Mouse (Mus musculus) neutrophil, adult 5-6 weeks (primary cell): ENCODE data around the gene Bag5. TPM values are rescaled to one million over a fixed set of nuclear protein-coding genes. Genes with fewer than 3 reads are reported as not detected.

Experiments
- ATAC-seq: fragments of 151-379, 151-347 bp; 2 replicates; pipeline ENCODE4 v1.8.0; 2017; ENCODE audit warnings: mild to moderate bottlenecking, moderate TSS enrichment; ENCODE audit not compliant: insufficient number of reproducible peaks, poor library complexity, low FRiP score, severe bottlenecking; ENCODE audit errors: extremely low read depth
- total RNA-seq: library from RNA; stranded (forward); fragments of 200-1000 nt; gene quantifications from 2 replicates; pipeline ENCODE4 v1.2.3, GENCODE M21; 2017

The Bag5 gene
- total RNA-seq, 1 experiment from 2014 or later: 19.8 TPM

- ATAC-seq: no peak
These were observed 31.1 kb downstream of the Bag5 start for GRCm38 (mm10) chr12:111682003-111682402.

GRCm38 (mm10) chr12:111681305-111681704, 31.8 kb downstream of the Bag5 start:
- no peak for ATAC-seq

- ATAC-seq: no peak
These were observed 32.4 kb downstream of the Bag5 start for GRCm38 (mm10) chr12:111680661-111681060.

- ATAC-seq: no peak
These were observed 34.1 kb downstream of the Bag5 start for GRCm38 (mm10) chr12:111678997-111679396.

GRCm38 (mm10) chr12:111678670-111678933, 34.5 kb downstream of the Bag5 start:
- ATAC-seq: no peak

- ATAC-seq: peak; percentile 79
These were observed 35.0 kb downstream of the Bag5 start, which contains the start of gene Trmt61a for GRCm38 (mm10) chr12:111677882-111678669. TSS of gene Trmt61a (plus strand) at chr12:111678105.

GRCm38 (mm10) chr12:111677421-111677820, 35.6 kb downstream of the Bag5 start:
- ATAC-seq: no peak

- ATAC-seq: no peak
These were observed 37.1 kb downstream of the Bag5 start for GRCm38 (mm10) chr12:111675797-111676580.

- no peak for ATAC-seq
These were observed 38.1 kb downstream of the Bag5 start for GRCm38 (mm10) chr12:111674850-111675486.

GRCm38 (mm10) chr12:111672581-111672980, 40.5 kb downstream of the Bag5 start:
- no peak for ATAC-seq

- no peak for ATAC-seq
These were observed 40.9 kb downstream of the Bag5 start, which contains the start of gene Ckb for GRCm38 (mm10) chr12:111672176-111672575. TSS of gene Ckb (minus strand) at chr12:111672338.

GRCm38 (mm10) chr12:111671431-111671902, 41.6 kb downstream of the Bag5 start:
- ATAC-seq: peak; percentile 21; the same call in 1 of the 2 replicates

GRCm38 (mm10) chr12:111670976-111671375, 42.1 kb downstream of the Bag5 start:
- ATAC-seq: no peak

- no peak for ATAC-seq
These were observed 42.6 kb downstream of the Bag5 start for GRCm38 (mm10) chr12:111670371-111670971.

- ATAC-seq: no peak
These were observed 43.1 kb downstream of the Bag5 start for GRCm38 (mm10) chr12:111669961-111670360.

GRCm38 (mm10) chr12:111669000-111669788, 43.9 kb downstream of the Bag5 start:
- no peak for ATAC-seq

- peak; percentile 64; the same call in 1 of the 2 replicates for ATAC-seq
These were observed 44.6 kb downstream of the Bag5 start for GRCm38 (mm10) chr12:111668457-111668912.

GRCm38 (mm10) chr12:111667421-111667820, 45.6 kb downstream of the Bag5 start:
- ATAC-seq: no peak
